Mouse (Mus musculus): Measurements from ENCODE around the gene Phip.

Gene Phip

GRCm38 (mm10) chr9:82975342-82976215 lies at the start of gene Phip:
Gene Phip, minus strand, starts transcription at chr9:82975516.
- peak; percentile 68 for DNase-seq (ENCODE audit: low read depth, low spot score)

GRCm38 (mm10) chr9:83023724-83024123 lies 48.4 kb upstream of the Phip start:
- no peak for DNase-seq (ENCODE audit: low read depth, low spot score)

GRCm38 (mm10) chr9:83014516-83014915 lies 39.2 kb upstream of the Phip start:
- DNase-seq (ENCODE audit: low read depth, low spot score): no peak

- DNase-seq (ENCODE audit: low read depth, low spot score): no peak
Measured at GRCm38 (mm10) chr9:83008306-83008705, 33.0 kb upstream of the Phip start.

- no peak for DNase-seq (ENCODE audit: low read depth, low spot score)
Measured at GRCm38 (mm10) chr9:83001342-83001741, 26.0 kb upstream of the Phip start.

GRCm38 (mm10) chr9:82997765-82998500 lies 22.6 kb upstream of the Phip start:
- no peak for DNase-seq (ENCODE audit: low read depth, low spot score)

- no peak for DNase-seq (ENCODE audit: low read depth, low spot score)
Measured at GRCm38 (mm10) chr9:82976936-82977335, 1.6 kb upstream of the Phip start.

- no peak for DNase-seq (ENCODE audit: low read depth, low spot score)
Measured at GRCm38 (mm10) chr9:82976219-82976618, 903 bp upstream of the Phip start.

GRCm38 (mm10) chr9:82974962-82975341 lies 364 bp downstream of the Phip start:
- DNase-seq (ENCODE audit: low read depth, low spot score): no peak

- peak; percentile 57 for DNase-seq (ENCODE audit: low read depth, low spot score)
Measured at GRCm38 (mm10) chr9:82974187-82974861, 992 bp downstream of the Phip start.

- no peak for DNase-seq (ENCODE audit: low read depth, low spot score)
Measured at GRCm38 (mm10) chr9:82973321-82973892, 1.9 kb downstream of the Phip start.

- DNase-seq (ENCODE audit: low read depth, low spot score): no peak
Measured at GRCm38 (mm10) chr9:82971433-82971832, 3.9 kb downstream of the Phip start.

GRCm38 (mm10) chr9:82967076-82967621 lies 8.2 kb downstream of the Phip start:
- no peak for DNase-seq (ENCODE audit: low read depth, low spot score)

- DNase-seq (ENCODE audit: low read depth, low spot score): no peak
Measured at GRCm38 (mm10) chr9:82963981-82964380, 11.3 kb downstream of the Phip start.

- no peak for DNase-seq (ENCODE audit: low read depth, low spot score)
Measured at GRCm38 (mm10) chr9:82961352-82961751, 14.0 kb downstream of the Phip start.

GRCm38 (mm10) chr9:82955267-82955666 lies 20.0 kb downstream of the Phip start:
- no peak for DNase-seq (ENCODE audit: low read depth, low spot score)

- DNase-seq (ENCODE audit: low read depth, low spot score): no peak
Measured at GRCm38 (mm10) chr9:82952330-82952729, 23.0 kb downstream of the Phip start.

GRCm38 (mm10) chr9:82951435-82952004 lies 23.8 kb downstream of the Phip start:
- no peak for DNase-seq (ENCODE audit: low read depth, low spot score)

- no peak for DNase-seq (ENCODE audit: low read depth, low spot score)
Measured at GRCm38 (mm10) chr9:82907246-82907645, 68.1 kb downstream of the Phip start.

GRCm38 (mm10) chr9:82888645-82889044 lies 86.7 kb downstream of the Phip start:
- DNase-seq (ENCODE audit: low read depth, low spot score): no peak

GRCm38 (mm10) chr9:82884177-82884576 lies 91.1 kb downstream of the Phip start:
- DNase-seq (ENCODE audit: low read depth, low spot score): no peak

Measured in WW6 (cell line).